Mouse (Mus musculus): ENCODE results near the gene Creg2.

The Creg2 gene

DNA sequence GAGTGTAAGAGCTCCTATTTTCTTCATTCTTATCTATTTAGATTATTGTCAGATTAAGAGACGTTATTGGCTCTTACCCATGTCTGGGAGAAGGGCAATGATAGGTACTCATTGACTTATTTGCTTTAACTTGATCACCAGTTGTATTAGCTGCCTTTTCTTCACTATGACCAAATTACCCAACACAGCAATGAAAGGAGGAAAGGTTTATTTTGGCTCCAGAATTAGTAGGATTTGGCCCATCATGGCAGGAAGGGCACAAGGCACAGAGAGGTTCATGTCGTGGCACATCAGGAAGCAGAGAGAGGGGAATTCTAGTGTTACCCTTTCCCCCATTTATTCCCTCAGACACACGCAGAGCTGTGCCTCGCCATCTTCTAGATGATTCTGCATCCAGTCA lies 1.8 kb upstream of the Creg2 start:
- DNase-seq (ENCODE audit: extremely low read depth, insufficient read length, low spot score) = no peak

DNA sequence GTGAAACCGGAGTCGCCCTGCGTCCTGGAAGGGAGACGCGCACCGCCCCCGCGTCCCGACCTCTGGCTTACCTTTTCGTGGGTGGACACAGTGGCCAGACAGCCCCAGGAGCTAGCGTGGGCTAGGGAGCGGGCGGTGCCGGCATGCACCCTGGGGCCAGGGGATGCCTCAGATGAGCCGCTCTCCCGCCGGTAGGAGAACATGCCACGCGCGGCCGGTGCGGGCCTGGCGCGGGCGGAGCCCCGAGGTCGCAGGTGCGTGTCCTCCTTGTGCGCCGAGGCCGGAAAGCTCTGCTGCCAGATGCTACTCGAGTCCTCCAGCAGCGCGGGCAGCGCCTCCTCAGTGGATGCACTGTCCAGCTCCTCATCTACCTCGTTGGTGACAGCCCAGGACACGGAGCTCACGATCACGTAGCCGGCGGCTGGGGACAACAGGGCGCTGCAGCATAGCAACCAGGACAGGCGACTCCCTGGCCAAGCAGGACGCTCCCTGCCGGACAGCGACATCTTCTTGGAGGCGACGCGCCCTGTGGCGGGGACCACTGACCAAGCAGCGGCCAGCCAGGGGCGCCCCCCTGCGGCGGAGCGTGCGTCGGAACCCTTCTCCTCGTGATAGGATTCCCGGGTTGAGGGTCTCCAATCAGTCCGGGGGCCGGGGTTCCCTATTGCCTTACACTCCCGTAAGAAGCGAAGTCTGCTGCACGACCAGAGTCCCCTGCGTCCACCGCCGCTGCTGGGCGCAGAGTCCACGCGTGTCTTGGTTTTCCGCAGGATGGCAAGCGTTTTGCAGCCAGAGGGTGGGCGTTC lies 636 bp downstream of the Creg2 start:
- DNase-seq (ENCODE audit: extremely low read depth, insufficient read length, low spot score) = peak; percentile 26

DNA sequence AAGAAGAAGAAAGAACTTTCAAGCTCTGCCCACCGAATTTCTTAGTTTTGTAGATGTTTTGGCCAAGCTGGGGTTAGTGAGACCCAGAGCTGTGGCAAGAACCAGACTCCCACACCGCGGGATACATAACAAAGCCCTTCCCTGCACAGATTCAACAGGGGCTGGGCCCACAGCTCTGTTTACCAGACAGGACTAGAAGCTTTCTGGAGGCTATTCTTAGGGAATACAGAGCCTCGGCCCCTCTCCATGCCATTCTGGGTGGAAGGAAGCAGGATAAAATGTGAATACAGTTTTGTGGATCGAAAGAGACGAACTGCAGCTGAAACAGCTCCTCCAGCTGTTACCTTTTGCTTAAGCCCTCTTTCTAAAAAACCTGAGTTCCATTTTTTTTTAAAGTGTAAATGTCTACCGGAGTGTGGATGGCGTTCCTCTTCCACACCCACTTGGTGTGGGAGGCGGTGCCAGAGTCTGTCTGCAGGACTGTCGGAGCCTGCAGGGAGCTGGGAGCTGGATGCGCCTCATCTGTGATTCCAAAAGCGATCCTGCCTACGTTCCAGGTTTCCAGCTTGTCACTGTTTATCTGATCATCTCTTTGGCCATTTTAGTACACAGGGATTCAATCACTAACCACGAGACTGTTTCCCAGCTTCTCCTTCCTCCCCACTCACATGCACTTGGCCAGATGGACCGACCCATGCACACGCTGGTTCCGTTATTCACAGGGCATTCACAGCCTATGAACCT lies 1.4 kb downstream of the Creg2 start:
- DNase-seq (ENCODE audit: extremely low read depth, insufficient read length, low spot score) = no peak

- DNase-seq (ENCODE audit: extremely low read depth, insufficient read length, low spot score) = no peak
Observed at GRCm38 (mm10) chr1:39648584-39648983, 2.7 kb downstream of the Creg2 start.

- DNase-seq (ENCODE audit: extremely low read depth, insufficient read length, low spot score) = no peak
Observed at GRCm38 (mm10) chr1:39645905-39646759, 5.1 kb downstream of the Creg2 start.

GRCm38 (mm10) chr1:39644333-39644732 lies 6.9 kb downstream of the Creg2 start:
- no peak for DNase-seq (ENCODE audit: extremely low read depth, insufficient read length, low spot score)

GRCm38 (mm10) chr1:39641667-39642066 lies 9.6 kb downstream of the Creg2 start:
- no peak for DNase-seq (ENCODE audit: extremely low read depth, insufficient read length, low spot score)

DNA sequence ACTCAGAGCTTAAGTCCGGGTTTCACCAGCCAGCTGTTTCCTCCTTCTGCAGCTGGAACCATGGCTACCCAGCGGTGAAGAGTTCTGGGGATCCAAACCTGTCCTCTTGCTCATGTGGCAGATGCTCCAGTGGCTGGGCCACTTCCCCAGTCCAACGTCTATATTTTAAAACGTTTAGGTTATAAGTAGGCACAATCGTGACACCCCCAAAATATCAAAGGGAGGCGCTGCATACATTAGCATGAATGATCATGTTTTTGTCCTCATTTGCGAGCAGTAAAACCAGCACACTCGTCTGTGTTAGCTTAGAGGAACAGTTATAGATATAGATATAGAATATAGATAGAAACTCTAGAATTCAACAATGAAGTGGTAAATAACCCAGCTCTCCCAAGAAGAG lies 14.1 kb downstream of the Creg2 start:
- no peak for DNase-seq (ENCODE audit: extremely low read depth, insufficient read length, low spot score)

DNA sequence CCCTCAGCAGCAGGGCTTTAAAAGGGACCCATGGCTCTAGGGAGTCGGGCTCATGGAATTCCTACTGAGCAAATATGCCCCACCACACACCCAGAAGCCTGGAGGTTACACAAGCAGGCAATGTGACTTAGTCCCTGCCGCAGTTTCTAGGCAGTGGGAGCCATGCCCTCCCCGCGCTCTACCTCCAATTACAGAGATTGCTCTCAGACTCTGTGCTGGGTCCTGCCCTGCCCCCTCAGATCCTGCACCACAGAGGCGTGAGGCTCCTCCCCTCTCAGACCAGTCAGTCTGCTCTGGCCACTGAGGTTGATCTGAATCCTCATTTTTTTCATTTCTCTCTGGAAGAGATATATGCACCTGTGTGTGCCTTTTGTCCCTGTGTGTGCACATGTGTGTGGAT lies 14.6 kb downstream of the Creg2 start:
- DNase-seq (ENCODE audit: extremely low read depth, insufficient read length, low spot score) = no peak

GRCm38 (mm10) chr1:39636196-39636595 lies 15.1 kb downstream of the Creg2 start:
- DNase-seq (ENCODE audit: extremely low read depth, insufficient read length, low spot score) = no peak

DNA sequence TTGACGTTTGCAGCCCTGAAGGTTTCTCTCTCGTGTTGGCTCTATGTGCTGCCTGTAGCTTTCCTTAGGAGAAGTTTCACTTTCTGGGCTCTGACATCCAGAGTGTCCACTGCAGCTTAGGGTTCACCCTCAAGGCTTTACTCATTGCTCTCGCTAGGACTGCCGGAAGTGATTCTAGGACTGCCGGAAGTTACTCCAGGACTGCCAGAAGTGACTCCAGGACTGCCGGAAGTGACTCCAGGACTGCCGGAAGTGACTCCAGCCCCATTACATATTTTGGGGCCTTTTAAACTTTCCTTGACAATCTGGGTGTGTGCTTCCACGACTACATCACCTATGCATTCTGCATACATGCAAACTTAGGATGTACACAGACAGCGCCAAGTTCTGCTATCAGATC lies 22.7 kb downstream of the Creg2 start:
- DNase-seq (ENCODE audit: extremely low read depth, insufficient read length, low spot score) = no peak

DNA sequence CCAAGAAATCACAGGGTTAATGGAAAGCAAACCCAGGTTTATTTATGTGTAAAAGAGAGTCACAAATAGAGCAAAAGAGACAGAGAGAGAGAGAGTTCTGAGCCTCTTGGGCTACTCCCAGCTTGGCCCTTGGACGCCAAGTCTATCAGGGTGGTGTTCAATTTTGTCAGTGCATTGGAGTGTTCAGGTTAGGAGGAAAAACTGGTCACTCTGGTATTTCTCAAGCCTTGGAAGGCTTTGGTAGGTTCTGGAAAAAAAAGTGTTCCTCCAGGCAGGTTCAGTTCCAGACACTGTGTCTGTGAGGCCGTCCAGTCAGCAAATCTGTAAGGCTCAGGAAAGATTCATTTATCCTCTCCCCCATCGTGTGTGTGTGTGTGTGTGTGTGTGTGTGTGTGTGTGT lies 25.8 kb downstream of the Creg2 start:
- DNase-seq (ENCODE audit: extremely low read depth, insufficient read length, low spot score) = no peak

GRCm38 (mm10) chr1:39623729-39624128 lies 27.5 kb downstream of the Creg2 start:
- no peak for DNase-seq (ENCODE audit: extremely low read depth, insufficient read length, low spot score)

GRCm38 (mm10) chr1:39623106-39623505 lies 28.2 kb downstream of the Creg2 start:
- no peak for DNase-seq (ENCODE audit: extremely low read depth, insufficient read length, low spot score)

DNA sequence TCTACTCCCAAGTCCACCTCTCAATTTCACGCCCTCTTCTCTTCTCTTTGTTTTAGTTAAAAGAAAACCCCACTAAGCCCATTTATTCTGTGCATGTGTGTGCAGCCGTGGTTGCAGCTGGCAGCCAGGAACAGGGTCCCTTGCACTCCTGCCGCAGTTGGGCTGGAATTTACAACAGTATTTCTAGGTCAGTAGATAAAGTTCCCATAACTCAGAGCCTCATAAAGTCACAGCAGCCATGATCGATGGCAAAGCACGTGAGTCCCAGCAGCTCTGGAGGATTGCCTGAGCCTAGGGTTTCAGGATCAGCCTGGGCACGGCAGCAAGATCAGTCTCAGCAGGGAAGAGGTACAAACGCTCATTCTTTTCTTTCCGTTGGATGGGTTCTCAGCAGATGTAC lies 32.8 kb downstream of the Creg2 start:
- DNase-seq (ENCODE audit: extremely low read depth, insufficient read length, low spot score) = no peak

GRCm38 (mm10) chr1:39615526-39615925 lies 35.7 kb downstream of the Creg2 start:
- no peak for DNase-seq (ENCODE audit: extremely low read depth, insufficient read length, low spot score)

- DNase-seq (ENCODE audit: extremely low read depth, insufficient read length, low spot score) = peak; percentile 21
Observed at GRCm38 (mm10) chr1:39614462-39615279, 36.6 kb downstream of the Creg2 start.

GRCm38 (mm10) chr1:39613061-39613460 lies 38.2 kb downstream of the Creg2 start:
- no peak for DNase-seq (ENCODE audit: extremely low read depth, insufficient read length, low spot score)

- no peak for DNase-seq (ENCODE audit: extremely low read depth, insufficient read length, low spot score)
Observed at GRCm38 (mm10) chr1:39612491-39612890, 38.8 kb downstream of the Creg2 start.

DNA sequence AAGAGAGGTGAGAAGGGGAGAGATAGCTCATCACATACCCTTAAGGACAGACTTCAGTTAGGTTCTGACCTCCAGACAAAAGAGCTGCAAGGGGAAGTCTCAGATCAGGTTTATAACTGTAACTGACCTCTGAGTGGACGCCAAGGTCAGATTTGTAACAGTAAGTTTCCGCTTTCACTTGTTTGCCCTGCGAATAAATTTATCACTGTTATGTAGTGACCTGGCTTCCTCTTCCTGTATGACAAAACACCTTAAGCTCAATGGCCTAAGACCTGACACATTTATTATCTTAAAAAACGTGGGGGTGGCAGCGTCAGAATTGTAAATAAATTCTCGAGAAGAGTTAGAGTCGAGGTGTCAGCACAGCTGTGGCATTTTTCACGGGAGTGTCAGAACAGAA lies 42.7 kb downstream of the Creg2 start:
- no peak for DNase-seq (ENCODE audit: extremely low read depth, insufficient read length, low spot score)

Data from 3134 (cell line).